Mouse (Mus musculus) spleen, adult 2 months (tissue): Measurements from ENCODE around the gene Camta1.

Experiments
- CTCF ChIP-seq: fragments of 200-500 bp; IDR thresholded peaks from 2 replicates; pipeline ENCODE4 v1.5.1; 2011; ENCODE audit warnings: mild to moderate bottlenecking, inconsistent platforms; ENCODE audit not compliant: insufficient read depth, insufficient read length, insufficient replicate concordance; ENCODE audit errors: extremely low read depth
- POLR2A ChIP-seq: fragments of 200-500 bp; IDR thresholded peaks from 2 replicates; pipeline ENCODE4 v1.6.1; 2011; ENCODE audit warnings: low read depth, low read length, inconsistent platforms

DNA sequence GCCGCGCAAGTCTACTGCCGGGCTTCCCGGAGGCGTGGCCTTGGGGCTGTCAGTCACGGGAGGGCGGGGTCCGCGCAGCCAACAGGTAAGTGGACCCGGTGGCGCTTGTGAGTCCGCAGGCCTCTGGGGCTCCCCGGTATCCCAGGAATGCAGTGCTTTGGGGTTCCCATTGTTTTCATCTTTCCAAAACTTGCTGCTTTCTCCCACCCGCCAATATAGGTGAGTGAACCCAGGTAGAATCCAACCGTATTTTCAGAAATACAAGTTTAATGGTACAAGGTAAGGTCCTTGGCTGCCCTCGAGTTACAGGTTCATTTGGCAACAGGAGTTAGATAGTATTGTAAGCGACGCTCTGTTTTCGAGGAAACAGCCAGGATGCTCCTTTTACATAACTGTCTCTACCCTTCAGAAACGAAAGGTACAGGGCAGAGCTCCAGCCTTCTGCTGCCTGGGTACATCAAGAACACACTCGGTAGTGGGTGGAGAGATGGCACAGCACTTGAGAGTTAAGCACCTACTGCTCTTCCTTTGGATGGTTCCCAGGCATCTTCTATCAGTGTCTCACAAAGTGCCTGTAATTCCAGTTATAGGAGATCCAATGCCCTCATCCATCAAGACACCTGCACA, 816.6 kb downstream of the Camta1 start:
- TF ChIP-seq POLR2A (no peak), CTCF (no peak)
